Mouse (Mus musculus): Measurements from ENCODE around the gene Abcb1a. TPM values are rescaled to one million over a fixed set of nuclear protein-coding genes. Genes with fewer than 3 reads are reported as not detected.

Gene Abcb1a
- total and polyA plus RNA-seq, 3 experiments = not detected

DNA sequence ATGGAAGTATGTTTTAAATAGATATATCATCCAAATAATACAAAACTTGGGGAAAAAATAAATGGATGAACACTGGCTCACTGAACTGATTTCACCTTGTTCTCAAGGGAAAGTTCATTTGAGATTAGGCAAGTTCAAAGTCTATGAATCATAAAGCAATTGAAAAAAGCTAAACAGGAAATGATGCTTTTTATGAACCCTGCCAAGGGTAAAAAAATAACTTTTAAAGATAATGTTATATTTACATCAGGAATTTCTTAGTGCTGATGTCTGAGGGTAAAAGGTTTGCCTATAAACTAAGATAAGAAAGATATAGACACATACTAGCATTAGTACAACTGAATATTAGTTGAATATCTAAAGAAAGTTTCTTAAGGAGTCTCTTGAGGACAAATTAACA lies 11.1 kb upstream of the Abcb1a start:
- Histone ChIP-seq H3K9me3 (replicated peaks) (no peaks in the 10 kb centered on the region), H3K4me3 (ENCODE audit: low read depth, low read length) (no peak overlapping the region), H3K36me3 (replicated peaks) (no peaks in the 10 kb centered on the region), H3K4me1 (ENCODE audit: insufficient read depth, low read depth, low read length) (no peaks in the 10 kb centered on the region), H3K27me3 (ENCODE audit: insufficient read depth, low read length) (no peaks in the 10 kb centered on the region)
- TF ChIP-seq GATA2 (IDR thresholded peaks at IDR 0.05; ENCODE audit: borderline replicate concordance, low read depth, low read length) (no peak), CTCF (IDR thresholded peaks at IDR 0.05; ENCODE audit: low read depth, low read length) (no peak), GATA1 (IDR thresholded peaks at IDR 0.05; ENCODE audit: borderline replicate concordance, low read length) (no peak), TAL1 (conservative IDR thresholded peaks at IDR 0.05; ENCODE audit: low read depth, low read length) (no peak), POLR2AphosphoS5 (IDR thresholded peaks at IDR 0.05; ENCODE audit: insufficient replicate concordance, low read depth, low read length) (no peak)
- ATAC-seq (ENCODE audit: extremely low read depth, insufficient number of reproducible peaks, low FRiP score, poor library complexity, severe bottlenecking) (no peak), DNase-seq (ENCODE audit: low spot score) (no peak)

DNA sequence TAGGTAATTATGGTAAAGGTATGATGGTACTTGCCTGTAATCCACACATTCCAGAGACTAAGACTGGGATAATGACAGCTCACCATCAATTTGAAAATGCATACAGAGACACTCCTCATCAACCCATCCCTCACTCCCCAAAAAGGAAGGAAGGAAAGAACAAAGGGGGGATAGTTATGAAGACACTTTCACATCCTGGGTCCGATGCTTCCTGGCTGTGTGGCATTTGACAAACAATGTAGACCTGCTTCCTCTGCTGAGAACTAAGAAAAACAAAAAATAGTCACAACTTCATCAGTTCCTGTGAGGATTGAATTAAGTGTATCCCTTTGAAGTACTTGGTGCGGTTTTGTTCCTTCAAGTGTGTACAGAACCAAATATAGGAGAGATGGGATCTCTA lies 7.8 kb upstream of the Abcb1a start:
- Histone ChIP-seq H3K36me3 (replicated peaks) (no peaks in the 10 kb centered on the region), H3K9me3 (replicated peaks) (no peaks in the 10 kb centered on the region), H3K27me3 (ENCODE audit: insufficient read depth, low read length) (no peaks in the 10 kb centered on the region), H3K4me1 (ENCODE audit: insufficient read depth, low read depth, low read length) (no peaks in the 10 kb centered on the region), H3K4me3 (ENCODE audit: low read depth, low read length) (no peak overlapping the region)
- no peak for TF ChIP-seq GATA1 (IDR thresholded peaks at IDR 0.05; ENCODE audit: borderline replicate concordance, low read length)
- TF ChIP-seq GATA2 (IDR thresholded peaks at IDR 0.05; ENCODE audit: borderline replicate concordance, low read depth, low read length) = no peak
- no peak for TF ChIP-seq TAL1 (conservative IDR thresholded peaks at IDR 0.05; ENCODE audit: low read depth, low read length)
- no peak for TF ChIP-seq POLR2AphosphoS5 (IDR thresholded peaks at IDR 0.05; ENCODE audit: insufficient replicate concordance, low read depth, low read length)
- DNase-seq (ENCODE audit: low spot score) (no peak), ATAC-seq (ENCODE audit: extremely low read depth, insufficient number of reproducible peaks, low FRiP score, poor library complexity, severe bottlenecking) (no peak)

DNA sequence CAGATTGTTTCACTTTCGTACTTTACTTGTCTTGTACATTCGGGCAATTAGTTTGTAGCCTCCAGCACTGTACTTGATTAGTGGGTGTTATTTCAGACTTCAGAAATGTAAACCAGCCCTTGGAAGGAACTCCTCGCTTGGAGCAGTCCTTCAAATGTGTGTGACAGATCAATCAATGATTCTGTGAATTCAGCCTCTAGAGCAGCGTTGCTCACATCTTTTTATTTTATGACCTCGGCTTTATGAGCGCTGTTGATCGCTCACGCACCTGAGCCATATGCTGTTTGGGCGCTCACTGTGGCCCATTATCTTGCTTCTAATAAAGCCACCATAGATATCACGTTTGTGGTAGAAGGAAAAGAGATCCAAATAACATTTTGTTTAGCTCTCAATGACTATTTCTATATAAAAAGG lies 868 bp downstream of the Abcb1a start:
- Histone ChIP-seq H3K9me3 (replicated peaks) (no peaks in the 10 kb centered on the region), H3K4me1 (ENCODE audit: insufficient read depth, low read depth, low read length) (no peaks in the 10 kb centered on the region), H3K4me3 (ENCODE audit: low read depth, low read length) (no peak overlapping the region), H3K27me3 (ENCODE audit: insufficient read depth, low read length) (peaks cover 4% of the 10 kb centered on the region; the same call in 1 of the 2 replicates), H3K36me3 (replicated peaks) (no peaks in the 10 kb centered on the region)
- DNase-seq (ENCODE audit: low spot score) (no peak), ATAC-seq (ENCODE audit: extremely low read depth, insufficient number of reproducible peaks, low FRiP score, poor library complexity, severe bottlenecking) (no peak)
- TF ChIP-seq GATA2 (IDR thresholded peaks at IDR 0.05; ENCODE audit: borderline replicate concordance, low read depth, low read length) (no peak), TAL1 (conservative IDR thresholded peaks at IDR 0.05; ENCODE audit: low read depth, low read length) (no peak), CTCF (IDR thresholded peaks at IDR 0.05; ENCODE audit: low read depth, low read length) (no peak), POLR2AphosphoS5 (IDR thresholded peaks at IDR 0.05; ENCODE audit: insufficient replicate concordance, low read depth, low read length) (no peak), GATA1 (IDR thresholded peaks at IDR 0.05; ENCODE audit: borderline replicate concordance, low read length) (no peak)

- TF ChIP-seq TAL1 (conservative IDR thresholded peaks at IDR 0.05; ENCODE audit: low read depth, low read length) = no peak
- no peak for TF ChIP-seq GATA1 (IDR thresholded peaks at IDR 0.05; ENCODE audit: borderline replicate concordance, low read length)
- TF ChIP-seq CTCF (IDR thresholded peaks at IDR 0.05; ENCODE audit: low read depth, low read length) = no peak
- no peak for TF ChIP-seq POLR2AphosphoS5 (IDR thresholded peaks at IDR 0.05; ENCODE audit: insufficient replicate concordance, low read depth, low read length)
- TF ChIP-seq GATA2 (IDR thresholded peaks at IDR 0.05; ENCODE audit: borderline replicate concordance, low read depth, low read length) = no peak
- no peaks in the 10 kb centered on the region for H3K9me3 ChIP-seq (replicated peaks)
- H3K4me1 ChIP-seq (ENCODE audit: insufficient read depth, low read depth, low read length) = no peaks in the 10 kb centered on the region
- no peak for ATAC-seq (ENCODE audit: extremely low read depth, insufficient number of reproducible peaks, low FRiP score, poor library complexity, severe bottlenecking)
- no peaks in the 10 kb centered on the region for H3K36me3 ChIP-seq (replicated peaks)
- H3K27me3 ChIP-seq (ENCODE audit: insufficient read depth, low read length) = peaks cover 4% of the 10 kb centered on the region; the same call in 1 of the 2 replicates
- no peak overlapping the region for H3K4me3 ChIP-seq (ENCODE audit: low read depth, low read length)
- DNase-seq (ENCODE audit: low spot score) = no peak
These were observed 4.8 kb downstream of the Abcb1a start for GRCm38 (mm10) chr5:8664678-8665077.

GRCm38 (mm10) chr5:8667758-8668474 lies 8.0 kb downstream of the Abcb1a start:
- DNase-seq (ENCODE audit: low spot score) (no peak), ATAC-seq (ENCODE audit: extremely low read depth, insufficient number of reproducible peaks, low FRiP score, poor library complexity, severe bottlenecking) (no peak)
- no peak for TF ChIP-seq CTCF (IDR thresholded peaks at IDR 0.05; ENCODE audit: low read depth, low read length)
- no peak for TF ChIP-seq GATA2 (IDR thresholded peaks at IDR 0.05; ENCODE audit: borderline replicate concordance, low read depth, low read length)
- TF ChIP-seq POLR2AphosphoS5 (IDR thresholded peaks at IDR 0.05; ENCODE audit: insufficient replicate concordance, low read depth, low read length) = no peak
- TF ChIP-seq GATA1 (IDR thresholded peaks at IDR 0.05; ENCODE audit: borderline replicate concordance, low read length) = no peak
- no peak for TF ChIP-seq TAL1 (conservative IDR thresholded peaks at IDR 0.05; ENCODE audit: low read depth, low read length)
- Histone ChIP-seq H3K4me1 (ENCODE audit: insufficient read depth, low read depth, low read length) (no peaks in the 10 kb centered on the region), H3K9me3 (replicated peaks) (no peaks in the 10 kb centered on the region), H3K36me3 (replicated peaks) (no peaks in the 10 kb centered on the region), H3K27me3 (ENCODE audit: insufficient read depth, low read length) (no peaks in the 10 kb centered on the region), H3K4me3 (ENCODE audit: low read depth, low read length) (no peak overlapping the region)

DNA sequence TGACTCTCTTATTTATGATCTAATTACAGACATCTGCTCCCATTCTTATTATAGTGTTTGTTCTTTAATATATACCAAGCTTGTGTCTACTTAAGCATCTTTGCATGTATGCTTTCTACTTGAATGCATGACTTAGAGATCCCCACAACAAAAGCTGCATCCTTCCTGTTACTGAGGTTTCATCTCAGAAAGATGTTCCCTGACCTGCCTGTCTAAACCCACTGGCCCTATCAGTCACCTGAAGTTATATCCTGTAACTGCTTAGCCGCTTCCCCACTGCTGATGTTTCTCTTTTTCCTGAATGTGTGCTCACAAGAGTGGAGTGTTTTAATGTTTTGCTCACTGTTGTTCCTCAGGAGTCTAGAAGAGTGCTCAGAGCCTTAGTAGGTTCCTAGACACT lies 9.7 kb downstream of the Abcb1a start:
- Histone ChIP-seq H3K4me1 (ENCODE audit: insufficient read depth, low read depth, low read length) (no peaks in the 10 kb centered on the region), H3K4me3 (ENCODE audit: low read depth, low read length) (no peak overlapping the region), H3K36me3 (replicated peaks) (no peaks in the 10 kb centered on the region), H3K27me3 (ENCODE audit: insufficient read depth, low read length) (no peaks in the 10 kb centered on the region), H3K9me3 (replicated peaks) (no peaks in the 10 kb centered on the region)
- no peak for ATAC-seq (ENCODE audit: extremely low read depth, insufficient number of reproducible peaks, low FRiP score, poor library complexity, severe bottlenecking)
- no peak for DNase-seq (ENCODE audit: low spot score)
- no peak for TF ChIP-seq CTCF (IDR thresholded peaks at IDR 0.05; ENCODE audit: low read depth, low read length)
- TF ChIP-seq GATA2 (IDR thresholded peaks at IDR 0.05; ENCODE audit: borderline replicate concordance, low read depth, low read length) = no peak
- no peak for TF ChIP-seq POLR2AphosphoS5 (IDR thresholded peaks at IDR 0.05; ENCODE audit: insufficient replicate concordance, low read depth, low read length)
